Mouse (Mus musculus) cerebral cortex, adult 2 months (tissue): ENCODE data around the gene Rnf5.

Experiments
- WGBS: fragments of 180-500 bp; shearing (Covaris S2); methylation state at CpG from one replicate; pipeline ENCODE4 v1.1.7; 2018; 5-methylcytosine and 5-hydroxymethylcytosine counted together

Gene Rnf5

DNA sequence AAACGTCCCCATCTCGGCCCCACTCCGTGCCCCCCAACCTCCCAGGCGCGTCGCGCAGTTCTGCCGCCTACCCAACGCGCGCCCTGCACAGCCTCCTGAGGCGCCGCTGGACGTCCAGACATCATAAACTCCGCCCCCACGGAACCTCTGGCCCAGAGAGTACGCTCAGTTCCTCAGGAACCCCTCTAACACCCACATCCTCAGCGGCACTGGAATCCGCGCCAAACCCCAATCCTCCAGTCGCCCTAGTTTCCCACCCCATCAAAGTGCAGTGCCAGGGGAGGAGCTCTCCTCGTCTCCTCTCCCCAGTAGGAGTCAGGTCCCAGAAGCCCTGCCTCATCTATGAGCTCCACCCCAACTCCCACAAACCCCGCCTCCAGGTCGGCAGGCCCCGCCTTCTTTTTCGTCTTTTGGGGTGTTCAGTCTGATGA, 28.8 kb upstream of the Rnf5 start:
- 4% methylated on average over 26 of the region's 26 CpGs for WGBS

DNA sequence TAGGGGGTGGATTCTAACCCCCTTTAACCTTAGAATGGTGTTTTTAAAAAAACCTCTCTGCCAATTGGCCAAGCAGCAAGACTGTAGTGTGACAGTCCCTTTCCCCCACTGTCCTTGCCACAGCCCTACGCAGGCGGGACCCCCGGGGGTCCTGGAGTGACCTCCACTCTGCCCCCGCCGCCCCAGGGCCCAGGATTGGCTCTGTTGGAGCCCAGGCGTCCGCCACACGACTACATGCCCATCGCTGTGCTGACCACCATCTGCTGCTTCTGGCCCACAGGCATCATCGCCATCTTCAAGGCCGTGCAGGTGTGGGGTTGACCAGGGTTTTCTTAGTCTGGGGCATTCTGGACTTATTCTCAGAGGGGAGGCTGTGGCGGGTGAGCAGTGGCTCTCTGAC, 28.2 kb upstream of the Rnf5 start:
- WGBS, result 24% methylated on average over 12 of the region's 12 CpGs

DNA sequence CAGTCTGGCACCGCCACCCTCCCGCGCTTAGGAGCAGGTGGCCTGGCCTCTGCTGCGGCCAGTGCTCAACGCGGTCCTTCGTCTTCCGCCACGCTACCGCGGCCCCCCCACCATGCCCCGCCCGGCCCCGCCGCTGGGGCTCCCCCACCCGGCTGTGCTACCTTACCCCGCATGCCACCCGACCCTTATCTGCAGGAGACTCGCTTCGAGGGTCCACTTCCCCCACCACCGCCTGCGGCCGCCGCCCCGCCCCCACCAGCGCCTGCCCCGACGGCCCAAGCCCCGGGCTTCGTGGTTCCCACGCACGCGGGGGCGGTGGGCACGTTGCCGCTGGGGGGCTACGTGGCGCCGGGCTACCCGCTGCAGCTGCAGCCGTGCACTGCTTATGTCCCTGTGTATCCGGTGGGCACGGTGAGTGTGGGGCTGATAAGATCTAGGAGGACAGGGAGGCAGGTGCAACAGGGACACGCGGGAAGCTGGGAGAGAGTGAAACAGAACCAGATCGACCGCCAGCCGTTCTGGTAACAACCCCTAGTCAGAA, 27.3 kb upstream of the Rnf5 start:
- WGBS, result 4% methylated on average over 48 of the region's 48 CpGs

DNA sequence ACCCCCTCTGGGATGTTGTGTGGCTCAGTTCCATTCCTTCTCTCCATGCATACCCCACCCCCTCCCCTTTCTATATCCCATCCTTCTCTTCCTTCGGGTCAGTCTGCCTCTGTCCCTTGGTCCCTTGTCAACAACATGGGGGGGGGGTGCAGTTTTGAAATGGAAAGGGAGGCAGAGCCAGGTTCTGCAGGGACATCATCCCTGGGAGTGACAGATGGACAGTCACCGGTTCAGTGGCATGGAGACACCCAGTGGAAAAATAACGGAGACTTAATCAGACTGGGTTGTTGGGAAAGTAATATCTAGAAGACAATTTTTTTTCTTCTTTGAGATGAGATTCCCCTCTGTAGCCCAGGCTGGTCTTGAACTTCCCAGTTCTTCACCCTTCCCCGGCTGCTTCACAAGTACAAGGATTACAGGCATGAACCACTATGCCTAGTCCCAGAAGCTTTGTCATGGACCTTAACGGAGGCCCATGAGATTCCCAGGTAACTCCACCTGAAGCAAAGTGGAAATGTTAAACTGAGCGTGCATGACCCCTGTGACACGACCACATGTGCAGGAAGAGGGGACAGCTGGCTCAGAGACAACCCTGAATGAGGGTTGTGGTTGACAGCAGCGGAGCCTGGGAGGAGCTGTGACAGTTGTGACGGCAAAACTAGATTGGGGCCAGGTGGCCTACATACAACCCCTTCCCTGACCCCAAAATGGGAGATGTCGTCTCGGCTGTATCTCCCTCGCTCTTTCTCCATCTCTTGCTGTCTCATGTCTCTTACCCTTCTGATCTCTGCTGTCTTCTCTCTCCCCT, 26.5 kb upstream of the Rnf5 start:
- WGBS, result 24% methylated on average over 12 of the region's 12 CpGs

DNA sequence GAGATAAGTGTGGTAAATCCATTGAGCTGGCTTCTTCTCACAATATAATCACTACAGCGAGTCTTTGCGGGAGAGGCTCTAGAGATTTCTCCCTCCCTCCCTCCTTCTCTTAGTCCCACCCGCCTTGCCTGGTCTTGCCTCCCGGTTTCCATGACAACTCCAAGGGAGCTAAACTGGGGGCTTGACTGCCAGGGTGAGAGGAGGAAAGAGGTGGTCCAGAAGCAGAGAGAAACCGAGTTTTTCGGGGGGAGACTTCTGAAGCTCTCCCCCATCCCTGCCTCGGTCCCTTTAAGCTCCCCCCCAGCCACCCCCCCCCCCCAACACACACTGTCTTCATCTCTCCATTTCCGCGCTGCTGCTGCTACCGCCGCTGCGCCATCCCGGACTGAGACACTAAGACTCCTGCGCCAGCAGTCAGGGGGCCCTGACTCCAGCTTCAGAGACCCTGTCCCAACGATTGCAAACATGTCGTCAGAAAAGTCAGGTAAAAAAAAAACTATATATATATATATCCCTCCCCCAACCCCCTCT, 25.8 kb upstream of the Rnf5 start, which contains the start of gene Prrt1:
Gene Prrt1 (plus strand): TSS at position 313 of the 531 bp plus-strand sequence.
- 14% methylated on average over 16 of the region's 16 CpGs for WGBS

DNA sequence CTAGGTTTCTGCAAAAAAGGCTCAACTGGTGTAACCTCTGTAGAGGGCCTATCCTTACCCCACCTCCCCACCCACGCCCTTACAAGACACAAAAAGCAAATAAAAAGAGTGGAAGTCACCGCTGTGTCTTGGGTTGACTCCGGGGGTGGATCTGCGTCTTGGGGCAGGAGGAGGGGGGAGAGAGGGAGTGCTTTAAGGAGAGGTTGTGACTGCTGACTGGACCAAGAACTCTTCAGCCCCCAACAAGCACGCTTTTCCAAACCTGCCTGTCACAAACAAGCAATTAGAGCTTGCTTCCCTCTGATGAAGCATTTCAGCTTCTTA, 25.1 kb upstream of the Rnf5 start:
- WGBS, result 30% methylated on average over 5 of the region's 5 CpGs

DNA sequence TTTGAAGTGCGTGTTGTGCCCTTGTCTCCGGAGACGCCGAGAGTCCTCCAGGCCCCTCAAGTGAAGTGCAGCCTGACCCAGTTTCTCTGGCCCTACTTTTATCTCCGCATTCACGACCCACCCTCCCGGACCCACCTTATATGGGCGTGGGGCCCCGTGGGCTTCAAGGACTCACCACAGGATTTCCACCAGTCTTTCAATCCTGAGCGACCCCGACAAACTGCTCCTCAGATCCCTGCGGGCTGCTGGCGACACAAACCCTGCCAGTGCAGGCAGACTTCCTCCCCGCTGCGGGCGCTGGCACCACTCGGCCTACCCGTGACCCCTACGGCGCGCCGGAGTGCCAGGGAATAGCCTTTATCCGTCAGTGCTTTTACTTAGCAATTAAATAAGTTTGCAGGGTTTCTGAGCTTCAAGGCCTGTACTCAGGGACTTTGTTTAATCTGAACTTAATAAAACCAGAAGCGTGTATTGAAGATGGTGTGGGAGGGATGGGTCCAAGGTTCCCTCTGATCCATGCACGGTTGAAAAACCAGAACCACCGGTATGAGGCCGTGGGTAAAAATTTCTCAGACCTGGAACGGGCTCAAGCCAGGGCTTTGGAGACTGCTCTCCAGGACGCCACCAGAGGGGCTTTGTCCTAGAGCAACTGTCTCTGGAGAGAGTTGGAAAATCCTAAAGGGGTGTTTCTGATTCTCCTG, 24.6 kb upstream of the Rnf5 start, which contains the start of gene Ppt2:
Gene Ppt2 (minus strand): TSS at position 568 of the 701 bp plus-strand sequence.
- 1% methylated on average over 29 of the region's 29 CpGs for WGBS

DNA sequence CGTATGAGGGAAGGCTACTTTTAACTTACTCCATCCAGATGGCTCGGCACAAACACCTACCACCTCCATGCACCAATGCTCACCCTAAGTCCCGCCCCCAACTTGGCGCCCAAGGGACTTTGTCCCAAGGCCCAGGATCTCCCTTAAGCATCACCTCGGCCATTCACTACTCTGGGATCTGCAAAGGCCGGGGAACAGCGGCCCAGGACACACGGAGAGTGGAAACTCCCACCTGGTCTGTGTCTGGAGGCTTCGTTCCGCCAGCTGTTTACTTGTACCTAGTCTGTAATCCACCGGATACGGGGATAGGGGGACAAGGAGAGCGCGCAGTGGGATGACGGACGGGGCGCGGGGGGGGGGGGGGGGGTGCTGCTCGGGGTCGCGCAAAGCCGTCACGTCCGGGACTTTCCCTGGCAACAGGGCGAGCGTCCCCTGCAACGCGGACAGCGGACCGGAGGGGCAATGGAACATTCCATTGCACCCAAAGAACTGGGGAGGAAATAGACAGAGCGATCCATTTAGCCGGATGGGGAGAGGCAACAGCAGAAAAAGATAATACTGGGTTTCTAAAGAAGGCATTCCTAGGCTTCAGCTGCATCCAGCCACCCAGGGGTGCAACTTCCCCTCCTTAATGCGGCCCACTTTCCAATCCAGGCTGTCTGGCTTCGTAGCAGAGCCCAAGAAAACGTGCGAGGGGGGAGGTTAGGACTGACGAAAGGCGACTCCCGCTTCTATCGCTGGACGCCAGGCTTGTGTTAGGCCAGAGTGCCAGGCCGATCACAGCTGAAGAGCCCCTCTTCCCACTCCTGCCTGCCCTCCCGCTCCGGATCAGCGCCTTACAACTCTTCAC, 23.8 kb upstream of the Rnf5 start:
- WGBS, result under 1% methylated on average over 45 of the region's 45 CpGs

DNA sequence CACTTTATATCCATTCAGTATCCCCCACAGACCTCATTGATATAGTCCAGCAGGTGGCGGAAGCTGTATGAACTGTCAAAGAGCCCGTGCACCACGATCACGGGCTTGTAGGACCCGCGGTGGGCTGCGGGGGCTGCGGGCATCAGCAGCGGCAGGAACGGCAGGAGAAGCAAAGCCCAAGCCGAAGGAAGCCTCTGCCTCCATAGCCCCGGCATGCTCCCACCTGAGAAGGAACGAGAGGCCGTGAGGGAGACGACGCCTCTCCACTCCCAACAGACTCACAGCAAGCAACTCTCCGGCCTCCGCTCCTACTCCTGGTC, 23.2 kb upstream of the Rnf5 start:
- WGBS, result 1% methylated on average over 18 of the region's 18 CpGs

DNA sequence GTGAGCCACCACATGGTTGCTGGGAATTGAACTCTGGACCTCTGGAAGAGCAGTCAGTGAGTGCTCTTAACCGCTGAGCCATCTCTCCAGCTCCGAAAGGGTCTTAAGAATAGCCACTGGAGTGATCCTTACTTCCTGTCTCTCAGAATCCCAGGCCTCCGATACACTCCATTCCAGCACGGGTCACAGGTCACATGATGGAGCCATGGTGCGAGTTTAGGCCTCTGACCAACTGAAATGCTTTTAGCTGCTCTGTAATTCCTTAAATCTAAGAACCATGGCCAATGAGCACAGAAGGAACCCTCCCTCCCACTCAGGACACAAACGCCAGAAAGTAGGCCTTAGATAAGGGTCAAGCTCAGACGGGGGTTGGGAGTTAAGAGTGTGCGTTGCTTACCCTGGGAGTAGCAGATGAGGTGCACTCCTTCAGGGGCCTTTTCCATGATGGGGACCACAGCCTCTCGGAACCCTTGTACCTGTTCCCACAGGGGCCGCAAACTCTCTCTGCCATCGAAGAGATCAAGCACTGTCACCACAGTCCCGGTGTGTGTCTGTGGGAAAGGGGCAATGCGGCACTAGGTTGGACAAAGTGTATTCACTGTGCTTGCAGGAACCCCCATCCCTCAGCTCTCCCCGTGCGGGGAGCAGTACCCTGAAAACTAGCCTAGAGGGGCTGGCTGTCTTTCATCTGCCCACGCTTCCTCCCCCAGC, 22.7 kb upstream of the Rnf5 start:
- 43% methylated on average over 16 of the region's 16 CpGs for whole genome bisulfite sequencing

DNA sequence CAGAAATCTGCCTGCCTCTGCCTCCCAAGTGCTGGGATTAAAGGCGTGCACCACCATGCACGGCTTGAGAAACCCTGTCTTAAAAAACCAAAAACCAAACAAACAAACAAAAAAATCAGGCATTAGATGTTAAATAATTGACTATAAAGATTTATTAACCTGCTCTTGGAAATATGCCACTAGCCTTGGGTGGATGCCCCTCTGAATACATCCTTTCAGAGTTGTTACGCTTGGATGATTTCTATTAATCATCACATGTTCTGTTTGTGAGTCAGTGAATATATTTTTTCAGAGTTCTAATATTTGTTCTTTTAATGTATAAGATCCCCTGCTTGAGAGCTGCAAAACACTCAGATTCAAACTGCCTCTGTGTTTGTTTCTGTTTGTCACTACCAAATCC, 21.5 kb upstream of the Rnf5 start:
- 91% methylated on average over 3 of the region's 3 CpGs for WGBS

DNA sequence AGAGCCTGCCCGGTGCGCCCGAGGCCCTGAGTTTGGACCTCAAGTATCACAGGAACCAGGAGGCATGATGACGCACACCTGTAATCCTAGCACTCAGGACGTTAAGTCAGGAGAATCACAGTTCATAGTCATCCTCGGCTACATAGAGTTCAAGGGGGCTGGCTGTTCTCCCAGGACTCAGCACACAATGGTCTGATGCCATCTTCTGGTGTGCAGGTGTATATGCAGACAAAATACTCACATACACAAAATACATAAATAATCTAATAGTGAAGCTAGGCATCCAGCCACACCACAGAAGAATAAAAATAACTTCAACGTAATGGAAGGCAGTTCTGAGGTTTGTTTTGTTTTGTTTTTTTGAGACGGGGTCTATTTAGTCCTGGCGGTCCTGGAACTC, 19.7 kb upstream of the Rnf5 start:
- WGBS, result 80% methylated on average over 9 of the region's 9 CpGs

DNA sequence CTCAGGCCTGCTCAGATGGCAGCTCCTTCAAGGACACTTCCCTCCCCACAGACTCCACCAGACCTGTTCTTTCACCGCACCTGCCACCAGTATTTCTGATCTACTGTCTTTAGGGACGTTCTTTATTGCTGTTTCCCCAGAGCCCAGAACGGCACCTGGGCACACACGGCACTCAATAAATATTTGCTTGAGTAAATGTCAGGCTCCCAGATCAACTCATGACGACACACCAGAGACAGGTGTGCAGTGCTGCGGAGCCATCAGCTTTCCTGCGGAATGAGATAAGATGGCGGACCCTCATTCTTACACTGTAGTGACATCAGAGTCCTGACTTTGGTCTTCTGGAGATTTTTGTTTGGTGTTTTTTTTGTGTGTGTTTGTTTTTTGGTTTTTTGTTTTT, 17.5 kb upstream of the Rnf5 start:
- 93% methylated on average over 8 of the region's 8 CpGs for WGBS

DNA sequence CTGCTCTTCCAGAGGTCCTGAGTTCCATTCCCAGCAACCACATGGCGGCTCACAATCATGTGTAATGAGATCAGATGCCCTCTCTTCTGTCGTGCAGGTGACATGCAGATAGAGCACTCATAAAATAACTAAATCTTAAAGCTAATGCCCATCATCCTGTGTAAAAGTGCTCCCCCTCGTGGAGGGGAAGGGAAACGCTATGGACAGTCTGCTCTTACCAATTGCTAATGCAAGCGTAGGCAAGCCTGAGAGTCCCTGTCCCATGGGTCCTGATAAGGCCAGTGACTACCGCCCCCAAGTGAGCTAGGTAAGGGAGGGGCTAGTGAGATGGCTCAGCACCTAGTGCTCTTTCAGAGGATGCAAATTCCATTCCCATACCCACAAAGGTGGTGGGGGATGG, 15.5 kb upstream of the Rnf5 start:
- 25% methylated on average over 6 of the region's 6 CpGs for WGBS

DNA sequence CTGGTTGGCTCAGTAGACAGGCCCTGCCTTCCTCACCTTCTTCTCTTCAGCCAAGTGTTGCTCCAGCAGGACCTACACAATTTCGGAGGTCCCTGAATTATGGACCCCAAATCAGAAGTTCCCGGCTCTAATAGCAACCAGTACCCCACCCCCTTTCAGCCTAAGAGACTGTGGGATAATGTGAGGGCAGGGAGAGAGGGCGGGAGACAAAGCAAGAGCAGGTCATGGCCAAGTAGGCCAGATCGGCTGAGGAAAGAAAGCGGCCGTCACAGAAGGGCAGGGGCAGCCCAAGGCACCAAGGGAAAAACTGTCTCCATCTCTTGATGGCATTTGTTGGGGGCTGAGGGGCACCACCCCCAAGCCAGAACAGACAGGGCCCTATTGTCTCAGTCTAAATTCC, 12.4 kb upstream of the Rnf5 start, which contains the start of gene Egfl8:
Gene Egfl8 (minus strand): TSS at position 101 of the 400 bp plus-strand sequence.
- WGBS, result 49% methylated on average over 6 of the region's 6 CpGs

DNA sequence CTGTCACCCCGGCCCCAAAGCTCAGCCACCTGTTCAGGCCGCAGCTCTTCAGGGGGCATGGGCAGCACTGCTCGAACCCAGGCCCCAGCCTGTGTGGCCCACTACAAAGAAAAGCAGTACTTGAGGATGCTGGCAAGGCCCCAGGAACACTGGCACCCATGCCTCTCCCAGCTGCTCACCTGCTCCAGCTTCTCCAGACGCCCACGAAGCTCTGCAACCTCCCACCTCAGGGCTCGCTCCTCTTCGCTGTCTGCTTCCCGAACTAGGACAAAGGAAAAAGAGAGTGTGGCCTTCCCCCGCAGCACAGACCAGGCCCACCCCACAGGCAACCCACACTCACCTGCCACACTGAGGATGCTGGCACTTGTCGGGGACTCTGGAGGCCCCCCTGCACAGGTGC, 10.3 kb upstream of the Rnf5 start:
- 71% methylated on average over 10 of the region's 10 CpGs for WGBS

DNA sequence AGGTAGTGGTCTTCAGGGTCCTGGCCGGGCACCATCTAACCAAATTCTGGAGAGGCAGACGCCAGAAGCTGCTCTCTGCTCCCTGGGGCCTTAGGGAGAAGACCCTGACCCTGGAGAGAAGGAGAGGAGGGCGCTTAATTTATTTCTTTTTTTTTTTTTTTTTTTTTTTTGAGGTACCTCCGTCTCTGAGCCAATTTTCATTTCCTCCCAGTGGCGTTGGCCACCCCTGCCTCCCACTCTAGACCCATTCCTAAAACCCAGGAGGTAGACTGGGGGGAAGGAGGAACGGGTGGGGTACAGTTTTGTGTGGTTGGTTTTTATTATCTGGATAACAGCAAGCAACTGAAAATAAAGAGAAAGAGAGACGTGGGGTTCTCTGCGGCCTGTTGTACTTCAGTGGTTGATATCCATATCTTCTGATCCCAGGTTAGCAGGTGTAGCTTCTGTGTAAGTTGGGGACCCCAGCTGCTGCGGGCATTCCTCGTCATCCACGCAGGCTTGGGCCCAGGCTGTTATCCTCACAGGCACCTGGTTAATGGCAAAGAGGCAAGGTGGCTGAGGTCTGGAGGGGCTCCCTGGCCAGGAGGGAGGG, 9.7 kb upstream of the Rnf5 start:
- whole genome bisulfite sequencing, result 65% methylated on average over 11 of the region's 11 CpGs

DNA sequence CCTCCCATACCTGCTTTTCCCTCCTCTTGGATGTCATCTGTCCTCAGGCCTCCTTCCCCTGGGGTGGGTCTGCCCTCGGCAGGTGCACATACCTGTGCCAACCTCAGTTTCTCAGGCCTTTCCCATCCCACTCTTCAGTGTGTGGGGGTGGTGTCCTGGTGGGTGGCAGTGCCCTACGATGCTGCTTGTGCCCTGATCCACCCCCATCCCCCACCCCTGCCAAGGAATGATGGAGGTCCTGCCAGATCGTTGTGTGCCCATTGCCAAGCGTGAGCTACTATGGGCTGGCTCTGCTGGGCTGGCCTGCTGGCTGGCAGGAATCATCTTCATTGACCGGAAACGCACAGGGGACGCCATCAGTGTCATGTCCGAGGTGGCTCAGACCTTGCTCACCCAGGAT, 7.6 kb upstream of the Rnf5 start:
- 78% methylated on average over 8 of the region's 8 CpGs for WGBS

DNA sequence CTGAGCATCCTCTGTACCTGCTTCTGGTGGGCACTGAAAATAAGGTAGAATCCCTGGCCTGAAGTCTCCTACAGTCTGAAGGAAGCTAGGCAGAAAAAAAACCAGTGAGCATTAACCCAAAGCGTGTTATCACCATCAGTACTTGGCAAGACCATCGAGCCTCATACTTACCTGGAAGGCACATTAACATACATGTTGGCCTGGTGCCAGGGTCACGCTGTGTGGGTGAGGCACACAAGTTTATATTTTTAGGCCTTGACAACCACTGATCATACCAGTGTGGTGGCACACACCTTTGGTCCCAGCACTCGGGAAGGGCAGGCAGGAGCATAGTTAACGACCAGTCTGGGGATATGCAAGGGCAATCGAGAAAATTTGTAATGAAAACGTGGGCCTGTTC, 4.5 kb upstream of the Rnf5 start:
- 66% methylated on average over 7 of the region's 7 CpGs for WGBS

DNA sequence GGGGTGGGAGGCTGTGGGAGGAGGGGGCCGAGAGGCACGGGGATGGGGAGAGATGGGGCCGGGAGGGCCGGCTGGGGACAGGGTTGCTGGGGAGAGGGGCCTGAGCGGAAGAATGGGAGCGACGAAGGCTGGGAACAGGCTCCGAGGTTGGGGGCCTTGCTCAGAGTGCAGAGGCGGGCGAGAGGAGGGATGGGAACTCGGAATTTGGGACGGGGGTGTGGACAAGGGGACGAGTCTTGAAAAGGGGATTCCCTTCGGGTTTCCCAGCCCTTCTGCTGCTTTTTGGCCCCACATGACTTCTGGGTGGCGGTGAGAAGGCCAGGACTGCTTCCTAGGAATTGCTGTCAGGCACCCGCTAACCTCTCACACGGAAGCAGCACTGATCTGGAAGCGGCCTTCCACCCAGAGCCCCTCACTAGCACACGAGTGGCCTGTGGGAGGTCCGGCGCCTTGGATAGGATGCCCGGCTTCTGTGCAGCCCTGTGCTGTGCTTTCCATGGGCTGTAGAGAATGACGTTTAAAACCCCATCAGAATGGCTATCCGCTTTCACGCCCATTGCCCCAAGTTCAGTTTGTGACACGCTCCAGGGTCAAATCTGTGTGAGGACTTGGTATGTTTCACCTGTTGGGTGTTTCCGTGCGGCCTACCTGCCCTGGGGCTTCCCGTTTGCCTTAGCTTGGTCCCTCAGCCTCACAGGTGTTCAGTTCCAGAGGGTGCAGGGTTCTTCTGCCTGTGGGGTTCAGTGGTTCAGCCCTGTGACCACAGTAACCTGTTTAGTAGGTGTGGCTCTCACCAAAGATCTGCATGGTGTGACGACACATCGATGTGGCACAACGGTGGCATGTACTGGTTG, 2.9 kb upstream of the Rnf5 start:
- 13% methylated on average over 32 of the region's 32 CpGs for WGBS
